Mouse (Mus musculus): ENCODE data around the gene Abcb1b.

DNA sequence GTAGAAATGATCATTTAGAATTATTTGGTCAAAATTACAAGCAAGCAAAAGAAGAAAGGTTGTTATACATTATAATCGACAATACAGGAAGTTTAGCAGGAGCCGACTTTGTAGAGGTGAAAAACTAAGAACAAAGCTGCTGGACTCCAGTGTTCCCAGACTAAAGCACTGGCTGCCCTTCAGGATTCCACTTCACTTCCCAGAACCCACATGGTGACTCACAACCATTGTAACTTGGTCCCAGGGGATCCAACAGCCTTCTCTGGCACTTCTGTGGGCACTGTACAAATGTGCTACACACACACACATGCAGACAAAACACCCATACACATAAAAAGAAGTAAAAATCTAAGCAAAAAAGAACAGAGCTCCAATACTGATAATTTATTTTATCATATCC, 19.2 kb upstream of the Abcb1b start:
- TF ChIP-seq CTCF (IDR thresholded peaks at IDR 0.05; ENCODE audit: low read depth) (no peak), EP300 (IDR thresholded peaks at IDR 0.05; ENCODE audit: low read depth) (no peak)

Measured in liver, postnatal 0 days (tissue).